Mouse (Mus musculus) E14TG2a.4 (cell line): ENCODE results near the gene Ccdc124.

ENCODE experiments used
- H3K27me3 ChIP-seq: 2 replicates; pipeline ENCODE4 v1.6.1; 2014; ENCODE audit warnings: low read length, control low read depth; ENCODE audit not compliant: insufficient read depth
- H3K36me3 ChIP-seq: 2 replicates; pipeline ENCODE4 v1.6.1; 2014; ENCODE audit warnings: low read length, control low read depth; ENCODE audit not compliant: insufficient read depth
- H3K4me1 ChIP-seq: replicated peaks from 2 replicates; pipeline ENCODE4 v1.6.1; 2014; ENCODE audit warnings: low read depth, low read length, control low read depth
- H3K4me3 ChIP-seq: replicated peaks from 2 replicates; pipeline ENCODE4 v1.5.1; 2014; ENCODE audit warnings: mild to moderate bottlenecking, low read length
- H3K9me3 ChIP-seq: 2 replicates; pipeline ENCODE4 v1.6.1; 2014; ENCODE audit warnings: low read length, control low read depth
- CTCF ChIP-seq: conservative IDR thresholded peaks from 2 replicates; pipeline ENCODE4 v1.5.1; 2014; ENCODE audit warnings: low read length
- NANOG ChIP-seq: IDR thresholded peaks from 2 replicates; pipeline ENCODE4 v1.6.1; 2014; ENCODE audit warnings: borderline replicate concordance, low read length, mixed read lengths
- POU5F1 ChIP-seq: IDR thresholded peaks from 2 replicates; pipeline ENCODE4 v1.6.1; 2014; ENCODE audit warnings: low read length, borderline replicate concordance

Gene Ccdc124

GRCm38 (mm10) chr8:70873364-70873985 lies at the start of gene Ccdc124:
TSS of gene Ccdc124 (minus strand) at chr8:70873935.
- Histone ChIP-seq H3K4me1 (peaks cover 84% of the 10 kb centered on the region), H3K9me3 (no peaks in the 10 kb centered on the region), H3K27me3 (no peaks in the 10 kb centered on the region), H3K36me3 (peaks cover 11% of the 10 kb centered on the region), H3K4me3 (peak within 1 kb of the TSS; percentile 95)
- no peak for TF ChIP-seq NANOG
- TF ChIP-seq POU5F1 = no peak
- no peak; the same call in none of the 2 replicates for TF ChIP-seq CTCF

- Histone ChIP-seq H3K4me3 (no peak overlapping the region), H3K27me3 (no peaks in the 10 kb centered on the region), H3K36me3 (peaks cover 50% of the 10 kb centered on the region), H3K9me3 (no peaks in the 10 kb centered on the region), H3K4me1 (peaks cover 20% of the 10 kb centered on the region)
- TF ChIP-seq NANOG = no peak
- TF ChIP-seq CTCF = no peak
- no peak for TF ChIP-seq POU5F1
These were observed 46.6 kb upstream of the Ccdc124 start for GRCm38 (mm10) chr8:70920049-70920922.

GRCm38 (mm10) chr8:70914704-70915103 lies 41.0 kb upstream of the Ccdc124 start:
- no peaks in the 10 kb centered on the region for H3K9me3 ChIP-seq
- TF ChIP-seq NANOG = peak; percentile 82
- no peak for TF ChIP-seq CTCF
- no peak for TF ChIP-seq POU5F1
- H3K36me3 ChIP-seq = peaks cover 93% of the 10 kb centered on the region
- peak overlapping the region; percentile 71 for H3K4me3 ChIP-seq
- H3K4me1 ChIP-seq = peaks cover 67% of the 10 kb centered on the region
- H3K27me3 ChIP-seq = no peaks in the 10 kb centered on the region

GRCm38 (mm10) chr8:70913523-70913922 lies 39.8 kb upstream of the Ccdc124 start:
- peak overlapping the region; percentile 71 for H3K4me3 ChIP-seq
- peaks cover 88% of the 10 kb centered on the region for H3K36me3 ChIP-seq
- no peaks in the 10 kb centered on the region for H3K9me3 ChIP-seq
- H3K27me3 ChIP-seq = no peaks in the 10 kb centered on the region
- peaks cover 72% of the 10 kb centered on the region for H3K4me1 ChIP-seq
- TF ChIP-seq NANOG (no peak), POU5F1 (no peak), CTCF (no peak)

DNA sequence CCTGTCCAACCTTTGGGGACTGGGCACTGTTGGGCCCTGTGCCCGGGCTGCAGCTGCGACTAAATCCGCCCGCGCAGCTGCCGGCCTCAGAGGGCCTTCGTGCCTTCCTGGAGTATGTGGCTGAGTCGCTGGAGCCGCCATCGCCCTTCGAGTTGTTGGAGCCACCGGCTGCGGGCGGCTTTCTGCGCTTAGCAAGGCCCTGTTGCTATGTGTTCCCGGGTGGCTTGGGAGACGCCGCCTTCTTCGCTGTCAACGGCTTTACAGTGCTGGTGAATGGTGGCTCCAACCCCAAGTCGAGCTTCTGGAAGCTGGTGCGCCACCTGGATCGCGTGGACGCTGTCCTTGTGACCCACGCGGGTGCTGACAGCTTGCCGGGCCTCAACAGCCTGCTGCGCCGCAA lies 39.2 kb upstream of the Ccdc124 start:
- TF ChIP-seq POU5F1 = no peak
- TF ChIP-seq CTCF = no peak
- TF ChIP-seq NANOG = no peak

GRCm38 (mm10) chr8:70911596-70911995 lies 37.9 kb upstream of the Ccdc124 start:
- Histone ChIP-seq H3K4me3 (no peak overlapping the region), H3K27me3 (no peaks in the 10 kb centered on the region), H3K4me1 (peaks cover 79% of the 10 kb centered on the region), H3K36me3 (peaks cover 74% of the 10 kb centered on the region), H3K9me3 (no peaks in the 10 kb centered on the region)
- no peak for TF ChIP-seq POU5F1
- TF ChIP-seq CTCF = peak; percentile 46

More for the DNA sequence above, 39.2 kb upstream of the Ccdc124 start:
- peaks cover 72% of the 10 kb centered on the region for H3K4me1 ChIP-seq
- H3K4me3 ChIP-seq = peak overlapping the region; percentile 71
- no peaks in the 10 kb centered on the region for H3K9me3 ChIP-seq
- H3K27me3 ChIP-seq = no peaks in the 10 kb centered on the region
- peaks cover 83% of the 10 kb centered on the region for H3K36me3 ChIP-seq

DNA sequence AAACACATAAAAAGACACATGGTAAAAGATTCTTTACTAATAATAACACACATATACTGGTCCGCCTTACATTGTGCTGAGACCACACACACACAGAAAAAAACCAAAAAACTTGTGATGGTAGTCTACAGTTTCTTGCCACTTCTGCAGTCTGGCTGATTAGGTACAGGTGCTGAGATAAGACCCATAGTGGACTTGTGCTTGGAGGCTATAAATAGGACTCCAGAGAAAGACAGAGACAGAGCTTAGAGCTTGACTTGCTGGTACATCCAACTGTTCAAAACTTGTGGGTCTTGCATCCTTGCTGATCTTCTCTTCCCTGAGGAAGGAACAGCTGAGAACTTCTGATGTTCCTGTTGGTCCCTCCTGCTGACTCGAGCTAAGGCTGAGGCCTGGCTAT lies 33.8 kb upstream of the Ccdc124 start:
- Histone ChIP-seq H3K9me3 (no peaks in the 10 kb centered on the region), H3K4me1 (peaks cover 68% of the 10 kb centered on the region), H3K27me3 (no peaks in the 10 kb centered on the region), H3K36me3 (peaks cover 33% of the 10 kb centered on the region), H3K4me3 (no peak overlapping the region)
- TF ChIP-seq CTCF (no peak), POU5F1 (no peak), NANOG (no peak)

- Histone ChIP-seq H3K27me3 (no peaks in the 10 kb centered on the region), H3K4me1 (peaks cover 66% of the 10 kb centered on the region), H3K9me3 (no peaks in the 10 kb centered on the region), H3K36me3 (peaks cover 19% of the 10 kb centered on the region), H3K4me3 (peak within 1 kb of the TSS; percentile 94)
- TF ChIP-seq POU5F1 (no peak), CTCF (no peak), NANOG (no peak)
These were observed 32.3 kb upstream of the Ccdc124 start, which contains the start of gene Map1s for GRCm38 (mm10) chr8:70905831-70906736. TSS of gene Map1s (plus strand) at chr8:70905932.
